Mouse (Mus musculus) macrophage (primary cell): ENCODE data around the gene Olfr283. TPM values are rescaled to one million over a fixed set of nuclear protein-coding genes. Genes with fewer than 3 reads are reported as not detected.
"Not testable (repeated sequence)": the region's sequence is repeated elsewhere in the genome, so short reads cannot be mapped to it uniquely, and the experiment has no call there.

Experiments
- H3K27ac ChIP-seq: fragments of 350-480 bp; formaldehyde crosslinking; 2 replicates; pipeline ENCODE4 v1.9.0; 2021
- H3K36me3 ChIP-seq: fragments of 350-480 bp; formaldehyde crosslinking; 2 replicates; pipeline ENCODE4 v1.9.0; 2021; ENCODE audit errors: inconsistent target
- H3K4me3 ChIP-seq: fragments of 350-480 bp; formaldehyde crosslinking; 2 replicates; pipeline ENCODE4 v1.9.0; 2021; ENCODE audit errors: inconsistent target
- H3K79me2 ChIP-seq: fragments of 350-480 bp; formaldehyde crosslinking; 2 replicates; pipeline ENCODE4 v1.9.0; 2021; ENCODE audit errors: inconsistent target
- WGBS: methylation state at CpG from one replicate; pipeline ENCODE4 v1.1.7; 2026; ENCODE audit warnings: inconsistent platforms; ENCODE audit not compliant: missing documents; 5-methylcytosine and 5-hydroxymethylcytosine counted together
- polyA plus RNA-seq: library from polyadenylated mRNA; stranded (reverse); fragments of 250-400 nt; gene quantifications from 3 replicates; pipeline ENCODE4 v1.2.4, GENCODE M21; 2018; ENCODE audit warnings: inconsistent platforms
- total RNA-seq, 78 experiments: library from RNA; depleted of rRNA; stranded (reverse); fragments of 250-400 nt; gene quantifications; 1 replicate in 9 of 78; 2 replicates in 24 of 78; 3 replicates in 43 of 78; 4 replicates in 2 of 78; pipeline ENCODE4 v1.2.4; 2018; ENCODE audit warnings: inconsistent platforms in 56 of 78

Olfr283 gene
- not detected for total RNA-seq (2018; cell fraction: chromatin; rRNA removed)
- not detected for total RNA-seq (2018; cell fraction: cytosol; rRNA removed)
- total RNA-seq (2018; cell fraction: nucleus; rRNA removed) = not detected
- polyA plus RNA-seq = not detected in 3 replicates

GRCm38 (mm10) chr15:98380846-98381245, at the start of gene Olfr283:
TSS of gene Olfr283 (minus strand) at chr15:98380946.
- Histone ChIP-seq H3K4me3 (no peak within 1 kb of the TSS), H3K36me3 (no peaks in the 10 kb centered on the region), H3K27ac (no peak within 1 kb of the TSS), H3K79me2 (no peaks in the 10 kb centered on the region)
- 87% methylated on average over 6 of the region's 6 CpGs for WGBS

DNA sequence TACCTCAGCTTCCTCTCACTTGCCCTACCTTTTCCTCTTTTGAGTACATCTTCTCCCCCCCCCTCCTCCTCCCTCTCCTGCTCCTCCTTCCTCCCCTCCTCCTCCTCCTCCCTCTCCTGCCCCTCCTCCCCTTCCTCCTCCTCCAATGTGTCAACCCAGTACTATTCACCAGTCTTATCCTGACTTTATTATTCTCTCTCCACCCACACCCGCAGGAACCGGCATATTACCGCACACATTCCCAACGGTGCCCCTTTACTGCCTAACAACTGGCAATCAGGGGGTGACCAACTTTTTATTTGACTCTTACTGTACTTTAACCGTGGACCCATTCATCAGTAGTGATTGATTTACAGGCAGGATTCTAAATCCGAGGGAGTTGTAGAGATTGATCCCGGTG, 44.4 kb upstream of the Olfr283 start:
- WGBS = 76% methylated on average over 7 of the region's 7 CpGs

GRCm38 (mm10) chr15:98424753-98425152, 44.0 kb upstream of the Olfr283 start:
- H3K27ac ChIP-seq = no peak overlapping the region
- no peaks in the 10 kb centered on the region for H3K79me2 ChIP-seq
- no peak overlapping the region for H3K4me3 ChIP-seq
- no peaks in the 10 kb centered on the region for H3K36me3 ChIP-seq
- 40% methylated on average over 6 of the region's 6 CpGs for WGBS

More for the DNA sequence above, 44.4 kb upstream of the Olfr283 start:
- no peaks in the 10 kb centered on the region for H3K36me3 ChIP-seq
- no peak overlapping the region for H3K27ac ChIP-seq
- H3K79me2 ChIP-seq = no peaks in the 10 kb centered on the region
- H3K4me3 ChIP-seq = no peak overlapping the region

DNA sequence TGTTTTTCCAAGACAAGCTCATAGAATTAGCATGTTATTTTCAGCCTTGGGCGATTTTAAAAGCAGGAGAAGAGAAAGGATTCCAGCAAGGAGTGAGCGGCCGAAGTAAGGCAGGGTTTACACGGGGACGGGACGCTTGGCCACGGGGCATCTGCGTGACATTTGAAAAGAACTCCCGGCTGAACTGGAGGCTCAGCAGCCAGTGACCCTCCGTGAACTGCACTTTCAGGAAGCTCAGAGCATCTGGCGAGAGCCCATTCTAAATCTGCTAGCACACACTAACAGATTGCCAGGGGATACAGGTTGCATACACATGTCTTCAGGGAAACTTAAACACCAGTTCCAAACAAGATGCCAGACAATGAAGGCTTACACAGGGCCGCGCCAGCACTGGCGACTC, 43.6 kb upstream of the Olfr283 start:
- WGBS = 69% methylated on average over 14 of the region's 14 CpGs
- H3K4me3 ChIP-seq = no peak overlapping the region
- H3K36me3 ChIP-seq = no peaks in the 10 kb centered on the region
- no peak overlapping the region for H3K27ac ChIP-seq
- H3K79me2 ChIP-seq = no peaks in the 10 kb centered on the region

GRCm38 (mm10) chr15:98420897-98421296, 40.2 kb upstream of the Olfr283 start:
- H3K27ac ChIP-seq = no peak overlapping the region
- no peaks in the 10 kb centered on the region for H3K79me2 ChIP-seq
- 75% methylated on average over 4 of the region's 4 CpGs for WGBS
- no peaks in the 10 kb centered on the region for H3K36me3 ChIP-seq
- no peak overlapping the region for H3K4me3 ChIP-seq

DNA sequence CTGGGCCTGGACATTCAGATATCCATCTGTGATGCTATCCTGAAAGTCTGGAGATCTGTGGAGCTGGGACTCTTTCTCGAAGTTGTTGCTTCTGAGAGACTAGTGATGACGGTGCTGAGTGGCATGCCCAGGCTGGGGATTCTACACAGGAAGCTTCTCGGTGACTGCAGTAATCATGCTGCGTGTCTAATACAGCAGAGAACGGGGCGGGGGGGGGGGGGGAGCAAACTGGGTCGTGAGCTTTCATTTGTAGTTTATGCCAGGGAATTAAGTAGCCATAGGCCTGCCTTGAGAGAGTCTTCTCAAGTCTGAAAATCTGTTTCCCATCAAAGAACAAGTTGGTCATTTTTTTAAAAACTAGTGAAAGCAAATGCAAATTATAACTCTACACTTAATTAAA, 37.4 kb upstream of the Olfr283 start:
- 87% methylated on average over 4 of the region's 7 CpGs for WGBS
- Histone ChIP-seq H3K36me3 (no peaks in the 10 kb centered on the region), H3K27ac (no peak overlapping the region), H3K4me3 (no peak overlapping the region), H3K79me2 (no peaks in the 10 kb centered on the region)

GRCm38 (mm10) chr15:98417285-98417684, 36.5 kb upstream of the Olfr283 start:
- not testable (repeated sequence) for H3K27ac ChIP-seq, H3K36me3 ChIP-seq, H3K4me3 ChIP-seq, H3K79me2 ChIP-seq
- no CpG with 5 or more reads among the region's 3 CpGs for WGBS

DNA sequence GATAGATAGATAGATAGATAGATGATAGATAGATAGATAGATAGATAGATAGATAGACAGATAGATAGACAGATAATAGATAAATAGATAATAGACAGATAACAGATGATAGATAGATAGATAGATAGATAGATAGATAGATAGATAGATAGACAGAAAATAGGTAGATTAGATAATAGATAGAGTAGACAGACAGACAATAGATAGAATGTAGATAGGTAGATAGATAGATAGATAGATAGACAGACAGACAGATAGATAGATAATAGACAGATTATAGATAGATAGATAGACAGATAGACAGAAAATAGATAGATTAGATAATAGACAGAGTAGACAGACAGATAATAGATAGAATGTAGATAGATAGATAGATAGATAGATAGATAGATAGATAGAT, 36.1 kb upstream of the Olfr283 start:
- not testable (repeated sequence) for H3K4me3 ChIP-seq, H3K36me3 ChIP-seq, H3K79me2 ChIP-seq, H3K27ac ChIP-seq

DNA sequence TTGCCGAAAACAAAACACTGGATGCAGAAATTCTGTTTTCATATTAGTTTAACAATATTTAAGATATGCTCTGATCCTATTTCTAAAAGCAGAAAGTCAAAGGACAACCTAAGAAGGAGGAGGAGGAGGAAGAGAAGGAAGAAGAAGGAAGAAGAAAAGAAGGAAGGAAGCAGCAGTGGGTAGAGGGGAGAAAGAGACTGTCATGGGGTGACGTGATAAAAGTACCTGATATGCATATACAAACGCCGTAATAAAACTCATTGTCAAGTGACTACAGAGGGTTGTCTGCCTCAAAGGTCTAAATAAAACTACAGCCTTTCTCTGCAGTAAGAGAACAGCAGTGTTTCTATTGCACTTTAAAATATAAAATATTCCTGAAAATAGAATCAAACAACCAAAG, 35.2 kb upstream of the Olfr283 start:
- 25% methylated on average over 4 of the region's 4 CpGs for WGBS
- no peaks in the 10 kb centered on the region for H3K36me3 ChIP-seq
- no peaks in the 10 kb centered on the region for H3K79me2 ChIP-seq
- H3K4me3 ChIP-seq = no peak overlapping the region
- no peak overlapping the region for H3K27ac ChIP-seq

DNA sequence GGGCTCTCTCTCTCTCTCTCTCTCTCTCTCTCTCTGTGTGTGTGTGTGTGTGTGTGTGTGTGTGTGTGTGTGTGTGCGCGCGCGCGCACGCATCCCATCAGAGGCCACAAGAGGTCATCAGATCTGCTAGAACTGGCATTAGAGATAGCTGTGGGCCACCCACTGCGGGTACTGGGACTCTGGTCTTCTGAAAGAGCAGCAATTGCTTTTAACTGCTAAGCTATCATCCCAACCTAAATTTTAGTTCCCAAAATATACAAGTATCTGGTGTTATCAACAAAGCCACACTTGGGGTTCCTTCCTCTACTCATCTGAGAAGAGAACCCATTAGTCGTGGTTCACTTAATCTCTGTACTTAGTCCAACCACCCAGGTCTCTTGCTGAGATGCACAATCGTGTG, 29.5 kb upstream of the Olfr283 start:
- Histone ChIP-seq H3K36me3 (no peaks in the 10 kb centered on the region), H3K4me3 (no peak overlapping the region), H3K27ac (no peak overlapping the region), H3K79me2 (no peaks in the 10 kb centered on the region)
- WGBS = 84% methylated on average over 3 of the region's 9 CpGs

DNA sequence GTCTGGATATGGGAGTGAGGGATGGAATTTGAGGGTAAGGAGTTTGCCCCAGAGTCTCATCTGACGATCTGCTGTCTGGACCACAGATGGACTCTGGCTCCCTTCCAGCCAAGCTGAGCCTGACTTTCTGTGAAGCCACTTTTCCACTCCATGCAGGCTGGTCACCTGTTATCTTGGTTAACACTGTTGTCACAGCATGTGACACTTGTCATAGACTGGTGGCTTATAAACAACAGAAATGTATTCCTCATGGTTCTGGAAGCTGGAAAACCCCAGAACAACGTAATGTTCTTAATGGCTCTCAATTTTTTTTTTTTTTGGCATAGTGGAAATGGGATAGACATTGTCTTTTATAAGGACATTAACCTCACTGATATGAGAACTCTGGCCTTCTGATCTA, 28.9 kb upstream of the Olfr283 start:
- Histone ChIP-seq H3K79me2 (no peaks in the 10 kb centered on the region), H3K36me3 (no peaks in the 10 kb centered on the region), H3K4me3 (no peak overlapping the region), H3K27ac (no peak overlapping the region)
- 100% methylated on average over 2 of the region's 2 CpGs for WGBS

- WGBS = 71% methylated on average over 17 of the region's 17 CpGs
- Histone ChIP-seq H3K4me3 (no peak overlapping the region; the same call in 1 of the 2 replicates), H3K36me3 (no peaks in the 10 kb centered on the region), H3K27ac (no peak overlapping the region), H3K79me2 (no peaks in the 10 kb centered on the region)
Measured at GRCm38 (mm10) chr15:98408406-98409060, 27.8 kb upstream of the Olfr283 start.

DNA sequence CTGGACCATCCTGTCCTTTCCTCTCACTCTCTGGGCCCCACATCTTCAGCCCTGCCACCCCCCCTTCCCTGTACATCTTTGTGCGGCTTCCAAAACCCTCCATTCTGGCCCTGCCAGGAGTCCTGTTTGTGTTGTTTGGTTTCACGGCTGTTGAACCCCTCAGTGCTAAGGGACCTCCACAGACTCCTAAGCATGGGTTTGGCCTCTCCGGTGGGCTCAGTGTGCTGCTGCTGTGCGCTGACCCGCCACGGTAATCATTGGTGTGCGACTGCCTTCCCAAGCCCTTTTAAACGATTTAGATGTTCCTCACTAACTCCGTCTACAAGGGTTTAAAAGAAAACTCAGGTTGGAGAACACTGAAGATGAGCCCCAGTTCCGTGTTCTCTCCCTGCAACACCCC, 21.6 kb upstream of the Olfr283 start:
- Histone ChIP-seq H3K4me3 (no peak overlapping the region), H3K79me2 (no peaks in the 10 kb centered on the region), H3K27ac (no peak overlapping the region), H3K36me3 (no peaks in the 10 kb centered on the region)
- WGBS = 90% methylated on average over 10 of the region's 10 CpGs

DNA sequence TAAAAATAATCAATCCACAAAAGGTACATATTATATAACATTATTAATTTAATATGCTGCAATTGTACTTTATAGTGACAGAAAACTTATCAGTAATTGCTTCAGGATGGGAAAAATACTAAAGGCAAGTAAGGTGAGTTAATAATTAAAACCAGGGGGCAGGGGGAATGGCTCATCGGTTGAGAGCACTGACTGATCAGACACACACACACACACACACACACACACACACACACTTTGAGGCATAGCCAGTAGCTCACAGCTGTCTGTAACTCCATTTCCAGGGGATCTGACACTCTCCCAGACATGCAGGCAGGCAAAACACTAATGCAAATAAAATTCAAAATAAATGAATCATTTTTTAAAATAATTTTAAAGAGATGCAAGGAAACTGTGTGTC, 16.4 kb upstream of the Olfr283 start:
- 92% methylated on average over 1 of the region's 1 CpGs for WGBS
- H3K36me3 ChIP-seq = no peaks in the 10 kb centered on the region

GRCm38 (mm10) chr15:98391903-98392187, 11.1 kb upstream of the Olfr283 start:
- WGBS = 46% methylated on average over 2 of the region's 2 CpGs
- no peak overlapping the region for H3K4me3 ChIP-seq
- H3K79me2 ChIP-seq = no peaks in the 10 kb centered on the region
- no peaks in the 10 kb centered on the region for H3K36me3 ChIP-seq
- no peak overlapping the region for H3K27ac ChIP-seq

More for the DNA sequence above, 16.4 kb upstream of the Olfr283 start:
- Histone ChIP-seq H3K4me3 (no peak overlapping the region), H3K79me2 (no peaks in the 10 kb centered on the region), H3K27ac (no peak overlapping the region)
